In genomic region chr5:92875836-92876235, GRCm38 (mm10) we compare ENCODE assay signal across 22 mouse cellular contexts.
DNase-seq lines count a peak whose midpoint lies in the region; ATAC-seq and TF ChIP-seq lines count a peak whose summit lies in the region.
"Had no signal": no experiment of that assay in that cellular context is flagged by ENCODE, and none has a peak within 500 bp of the region (broad histone marks: within the 10 kb centered on the region; RNA-seq: fewer than 3 reads in every experiment).

No protein-coding gene starts in this region.

- no peak overlapping the region for H3K4me3 ChIP-seq in gastrocnemius, adult 2 months
- H3K4me3 ChIP-seq in liver, postnatal 0 days (ENCODE audit: low read depth, low read length), result no peak overlapping the region
- H3K4me3 ChIP-seq in heart, adult 2 months, result no peak overlapping the region
- no peak overlapping the region for H3K4me3 ChIP-seq in limb, embryonic 10.5 days
- H3K4me3 ChIP-seq: embryonic facial prominence, embryonic 13.5 days; embryonic facial prominence, embryonic 15.5 days; erythroblast, embryonic 14.5 days; forebrain, embryonic 10.5 days; forebrain, embryonic 12.5 days had no signal

- no peak overlapping the region for H3K27ac ChIP-seq in gastrocnemius, adult 2 months
- no peak overlapping the region for H3K27ac ChIP-seq in liver, postnatal 0 days (ENCODE audit: low read depth)
- no peak overlapping the region for H3K27ac ChIP-seq in heart, adult 2 months
- no peak overlapping the region for H3K27ac ChIP-seq in limb, embryonic 10.5 days
- H3K27ac ChIP-seq: embryonic facial prominence, embryonic 13.5 days; embryonic facial prominence, embryonic 15.5 days; forebrain, embryonic 10.5 days; forebrain, embryonic 12.5 days had no signal

- peak; percentile 68 for DNase-seq in gastrocnemius, adult 2 months
- peak; percentile 37 for DNase-seq in gastrocnemius, postnatal 10 days
- peak; percentile 37 for DNase-seq in gastrocnemius, postnatal 25 days
- DNase-seq in liver, postnatal 0 days, result no peak
- no peak for DNase-seq in heart, adult 2 months
- no peak for DNase-seq in limb, embryonic 10.5 days (ENCODE audit: low spot score)
- DNase-seq: adrenal gland, adult 2 months; adrenal gland, postnatal 10 days; adrenal gland, postnatal 25 days; cerebellum, adult 11 months; cerebellum, adult 18-20 months; cerebellum, adult 8-10 months; cerebellum, adult 9-11 months; cerebellum, postnatal 14 days; cerebellum, postnatal 36 days; embryo, embryonic 11 days had no signal

- no peak for TF ChIP-seq POLR2A in heart, adult 2 months (IDR thresholded peaks at IDR 0.05; ENCODE audit: insufficient read depth, low read depth, low read length)

- no peak for TF ChIP-seq CTCF in gastrocnemius, adult 2 months (IDR thresholded peaks at IDR 0.05)
- no peak for TF ChIP-seq CTCF in liver, postnatal 0 days (IDR thresholded peaks at IDR 0.05; ENCODE audit: low read depth)
- TF ChIP-seq CTCF in heart, adult 2 months (IDR thresholded peaks at IDR 0.05), result no peak

- intact Hi-C loops in gastrocnemius, adult 2 months (cut with DNase I), result no loop called here
- intact Hi-C loops in heart, adult 2 months (cut with DNase I), result no loop called here

- no peak overlapping the region for H3K4me2 ChIP-seq in liver, postnatal 0 days (ENCODE audit: low read depth, low read length)
- H3K4me2 ChIP-seq: embryonic facial prominence, embryonic 13.5 days; embryonic facial prominence, embryonic 15.5 days; forebrain, embryonic 12.5 days had no signal

- no peaks in the 10 kb centered on the region for H3K4me1 ChIP-seq in liver, postnatal 0 days (ENCODE audit: insufficient read depth)
- peaks cover 2% of the 10 kb centered on the region for H3K4me1 ChIP-seq in heart, adult 2 months (ENCODE audit: control insufficient read depth, insufficient read depth, low read length)
- no peaks in the 10 kb centered on the region for H3K4me1 ChIP-seq in limb, embryonic 10.5 days
- H3K4me1 ChIP-seq: embryonic facial prominence, embryonic 13.5 days; embryonic facial prominence, embryonic 15.5 days; forebrain, embryonic 12.5 days had no signal

- no peak overlapping the region for H3K9ac ChIP-seq in liver, postnatal 0 days (replicated peaks)
- no peak overlapping the region for H3K9ac ChIP-seq in heart, adult 2 months (ENCODE audit: low read depth, low read length)
- H3K9ac ChIP-seq: embryonic facial prominence, embryonic 13.5 days; embryonic facial prominence, embryonic 15.5 days; forebrain, embryonic 12.5 days had no signal

- WGBS in liver, postnatal 0 days (ENCODE audit: insufficient replicate concordance), result 84% methylated on average over 10 of the region's 10 CpGs
- 91% methylated on average over 10 of the region's 10 CpGs for WGBS in heart, adult 2 months
- WGBS in limb, embryonic 10.5 days, result 94% methylated on average over 10 of the region's 10 CpGs

- ATAC-seq in liver, postnatal 0 days, result no peak
- ATAC-seq: forebrain, embryonic 14.5 days had no signal

- TF ChIP-seq EP300 in liver, postnatal 0 days (IDR thresholded peaks at IDR 0.05; ENCODE audit: low read depth), result no peak
- TF ChIP-seq EP300 in heart, adult 2 months (IDR thresholded peaks at IDR 0.05; ENCODE audit: insufficient read depth, low read depth, low read length), result no peak

- no peaks in the 10 kb centered on the region for H3K79me2 ChIP-seq in heart, adult 2 months (replicated peaks; ENCODE audit: control insufficient read depth, insufficient read depth, low read length)

- H3K9me3 ChIP-seq in liver, postnatal 0 days (ENCODE audit: low read length), result no peaks in the 10 kb centered on the region
- no peaks in the 10 kb centered on the region for H3K9me3 ChIP-seq in limb, embryonic 10.5 days (replicated peaks)
- H3K9me3 ChIP-seq: embryonic facial prominence, embryonic 13.5 days; embryonic facial prominence, embryonic 15.5 days; forebrain, embryonic 10.5 days; forebrain, embryonic 12.5 days had no signal

- no peaks in the 10 kb centered on the region for H3K27me3 ChIP-seq in liver, postnatal 0 days (ENCODE audit: insufficient read depth, low read length)
- no peaks in the 10 kb centered on the region for H3K27me3 ChIP-seq in heart, adult 2 months (ENCODE audit: control insufficient read depth, insufficient read depth, low read length)
- H3K27me3 ChIP-seq in limb, embryonic 10.5 days (ENCODE audit: low read depth, poor library complexity, severe bottlenecking), result no peaks in the 10 kb centered on the region
- H3K27me3 ChIP-seq: embryonic facial prominence, embryonic 13.5 days; embryonic facial prominence, embryonic 15.5 days; forebrain, embryonic 12.5 days had no signal

- H3K36me3 ChIP-seq in liver, postnatal 0 days (replicated peaks; ENCODE audit: insufficient read depth, low read length), result no peaks in the 10 kb centered on the region
- no peaks in the 10 kb centered on the region for H3K36me3 ChIP-seq in heart, adult 2 months (ENCODE audit: control insufficient read depth, insufficient read depth, low read length)
- H3K36me3 ChIP-seq in limb, embryonic 10.5 days, result no peaks in the 10 kb centered on the region
- H3K36me3 ChIP-seq: embryonic facial prominence, embryonic 13.5 days; embryonic facial prominence, embryonic 15.5 days; forebrain, embryonic 12.5 days had no signal

Comparison
In these comparisons a context has a peak if more than half of its experiments do, and no peak if none do; other contexts are left out.
1. DNase-seq: peak in gastrocnemius, adult 2 months (single experiment), gastrocnemius, postnatal 10 days (single experiment) and gastrocnemius, postnatal 25 days (single experiment); none in liver, postnatal 0 days (single experiment), heart, adult 2 months (0 of 2) and limb, embryonic 10.5 days (single experiment).